Mouse (Mus musculus) small intestine, adult 2 months (tissue): ENCODE measurements around the gene Hand1.

ENCODE experiments used
- CTCF ChIP-seq: fragments of 200-500 bp; IDR thresholded peaks from 2 replicates; pipeline ENCODE4 v1.5.1; 2012; ENCODE audit warnings: low read depth, mild to moderate bottlenecking, control low read depth, inconsistent platforms, low read length, moderate library complexity, mixed read lengths; ENCODE audit not compliant: insufficient replicate concordance, insufficient read length; ENCODE audit errors: extremely low read depth
- POLR2A ChIP-seq: fragments of 200-500 bp; IDR thresholded peaks from 2 replicates; pipeline ENCODE4 v1.6.1; 2012; ENCODE audit warnings: low read depth, mild to moderate bottlenecking, control low read depth, inconsistent platforms, low read length, moderate library complexity

GRCm38 (mm10) chr11:57836872-57837680, 4.5 kb upstream of the Hand1 start:
- TF ChIP-seq CTCF (no peak), POLR2A (no peak)
